Mouse (Mus musculus): Measurements from ENCODE around the gene Rspo1.

GRCm38 (mm10) chr4:124989787-124990253, 3.6 kb downstream of the Rspo1 start:
- TF ChIP-seq GATA1 (IDR thresholded peaks at IDR 0.05; ENCODE audit: low read length) (no peak), TAL1 (IDR thresholded peaks at IDR 0.05; ENCODE audit: low read length) (no peak)

Measured in erythroblast, embryonic 14.5 days (primary cell).